ENCODE assay signal across 8 mouse cellular contexts in genomic region chr17:35164218-35164567, GRCm38 (mm10). TPM values are rescaled to one million over a fixed set of nuclear protein-coding genes. Genes with fewer than 3 reads are reported as not detected.
DNase-seq lines count a peak whose midpoint lies in the region; ATAC-seq and TF ChIP-seq lines count a peak whose summit lies in the region.

No protein-coding gene starts in this region.

- H3K36me3 ChIP-seq in heart, embryonic 14.5 days (ENCODE audit: control insufficient read depth, insufficient read depth, low read length) = peaks cover 31% of the 10 kb centered on the region
- peaks cover 29% of the 10 kb centered on the region for H3K36me3 ChIP-seq in hindbrain, postnatal 0 days (ENCODE audit: insufficient read depth, low read length)
- H3K36me3 ChIP-seq in midbrain, embryonic 12.5 days = peaks cover 30% of the 10 kb centered on the region

- peaks cover 10 to 31% of the 10 kb centered on the region in 2 experiments for H3K4me1 ChIP-seq in heart, embryonic 14.5 days (ENCODE audit: control insufficient read depth in 2 of 2, insufficient read depth in 2 of 2, low read length in 2 of 2)
- peaks cover 4% of the 10 kb centered on the region; the same call in 1 of the 2 replicates for H3K4me1 ChIP-seq in bone marrow, adult 2 months (ENCODE audit: control insufficient read depth, insufficient read depth, low read length)
- peaks cover 11% of the 10 kb centered on the region; the same call in 1 of the 2 replicates for H3K4me1 ChIP-seq in hindbrain, postnatal 0 days (ENCODE audit: insufficient read depth, low read length)
- peaks cover 30% of the 10 kb centered on the region for H3K4me1 ChIP-seq in midbrain, embryonic 12.5 days

- no peaks in the 10 kb centered on the region for H3K27me3 ChIP-seq in heart, embryonic 14.5 days (ENCODE audit: control insufficient read depth, insufficient read depth, low read length)
- no peaks in the 10 kb centered on the region for H3K27me3 ChIP-seq in hindbrain, postnatal 0 days (ENCODE audit: insufficient read depth, low read length)
- no peaks in the 10 kb centered on the region for H3K27me3 ChIP-seq in midbrain, embryonic 12.5 days

- peak overlapping the region; percentile 94 to 100 for H3K4me3 ChIP-seq in heart, embryonic 14.5 days (ENCODE audit: control insufficient read depth in 1 of 2, insufficient read depth in 1 of 2, low read depth in 1 of 2, low read length in 2 of 2)
- peak overlapping the region; percentile 73 for H3K4me3 ChIP-seq in bone marrow, adult 2 months (replicated peaks; ENCODE audit: control insufficient read depth, low read depth, low read length)
- peak overlapping the region; percentile 100 for H3K4me3 ChIP-seq in hindbrain, postnatal 0 days (ENCODE audit: low read length)
- peak overlapping the region; percentile 99 for H3K4me3 ChIP-seq in midbrain, embryonic 12.5 days

- intact Hi-C loops in heart, postnatal 10 days (cut with DNase I) = loop anchor here (5.0 kb wide), 1 partner anchor 37 kb away; the partner anchor contains the start of gene D17H6S53E

- no peak for TF ChIP-seq CTCF in bone marrow, adult 2 months (IDR thresholded peaks at IDR 0.05; ENCODE audit: control insufficient read depth, insufficient read depth, low read length)
- TF ChIP-seq CTCF in hindbrain, postnatal 0 days (IDR thresholded peaks at IDR 0.05; ENCODE audit: low read depth) = no peak

- DNase-seq in heart, postnatal 10 days = no peak
- no peak for DNase-seq in hindbrain, postnatal 0 days (ENCODE audit: low spot score)
- DNase-seq in left cerebral cortex, adult 18-20 months (ENCODE audit: low spot score in 2 of 2) = no peak
- no peak for DNase-seq in right cerebral cortex, postnatal 14 days

- ATAC-seq in heart, embryonic 14.5 days (ENCODE audit: insufficient number of reproducible peaks, insufficient read depth, low FRiP score, low read depth) = peak; percentile 0; the same call in 1 of the 2 replicates
- ATAC-seq in hindbrain, postnatal 0 days = no peak
- ATAC-seq in midbrain, embryonic 12.5 days (ENCODE audit: low FRiP score, low read depth) = no peak
- no peak for ATAC-seq in cerebellum, adult (ENCODE audit: insufficient number of reproducible peaks, low FRiP score, low TSS enrichment)

- no peak for TF ChIP-seq POLR2A in bone marrow, adult 2 months (IDR thresholded peaks at IDR 0.05; ENCODE audit: borderline replicate concordance, control insufficient read depth, low read depth, low read length)

- H3K27ac ChIP-seq in heart, embryonic 14.5 days (replicated peaks in 1 of 2; ENCODE audit: control insufficient read depth in 1 of 2, insufficient read depth in 1 of 2, low read depth in 2 of 2, low read length in 2 of 2) = peak overlapping the region; percentile 86 to 99
- peak overlapping the region; percentile 95 for H3K27ac ChIP-seq in bone marrow, adult 2 months (ENCODE audit: control insufficient read depth, insufficient read depth, low read depth, low read length, poor library complexity)
- H3K27ac ChIP-seq in hindbrain, postnatal 0 days = peak overlapping the region; percentile 99
- peak overlapping the region; percentile 97 for H3K27ac ChIP-seq in midbrain, embryonic 12.5 days (replicated peaks)

- H3K4me2 ChIP-seq in heart, embryonic 14.5 days (ENCODE audit: low read length) = peak overlapping the region; percentile 85
- H3K4me2 ChIP-seq in hindbrain, postnatal 0 days (ENCODE audit: low read depth, low read length) = peak overlapping the region; percentile 63
- peak overlapping the region; percentile 77 for H3K4me2 ChIP-seq in midbrain, embryonic 12.5 days (replicated peaks)

- peak overlapping the region; percentile 100 for H3K9ac ChIP-seq in heart, embryonic 14.5 days (ENCODE audit: low read length)
- peak overlapping the region; percentile 100 for H3K9ac ChIP-seq in hindbrain, postnatal 0 days (replicated peaks; ENCODE audit: low read length)
- peak overlapping the region; percentile 100 for H3K9ac ChIP-seq in midbrain, embryonic 12.5 days (replicated peaks)

- no peaks in the 10 kb centered on the region for H3K9me3 ChIP-seq in heart, embryonic 14.5 days (ENCODE audit: control insufficient read depth, low read length)
- H3K9me3 ChIP-seq in hindbrain, postnatal 0 days (ENCODE audit: low read length) = no peaks in the 10 kb centered on the region
- no peaks in the 10 kb centered on the region for H3K9me3 ChIP-seq in midbrain, embryonic 12.5 days

- under 1% methylated on average over 25 of the region's 28 CpGs for WGBS in heart, embryonic 14.5 days
- under 1% methylated on average over 28 of the region's 28 CpGs for WGBS in bone marrow, adult 2 months
- 0% methylated on average over 25 of the region's 28 CpGs for WGBS in hindbrain, postnatal 0 days
- 0% methylated on average over 25 of the region's 28 CpGs for WGBS in midbrain, embryonic 12.5 days

RNA-seq across cellular contexts. Expression of gene Prrc2a, which starts 0.5 kb away (rescaled TPM):
- 81.9 and 138 TPM in 2 replicates for polyA plus RNA-seq in heart, embryonic 14.5 days (2014; fragmentation: Nextera tagmentation; extraction: Ambion mirVana)
- total RNA-seq in heart, postnatal 10 days (2021) = 100 to 1,000 TPM; 195 to 211 TPM
- 208 and 214 TPM in 2 replicates for polyA plus RNA-seq in bone marrow, adult 2 months (2011; ENCODE audit: insufficient read depth, insufficient read length, low replicate concordance, missing spikeins)
- 218 and 223 TPM in 2 replicates for total RNA-seq in hindbrain, postnatal 0 days (2014; rRNA removed)
- 92.6 and 99.2 TPM in 2 replicates for polyA plus RNA-seq in hindbrain, postnatal 0 days (2015; fragmentation: Nextera tagmentation; extraction: Ambion mirVana)
- polyA plus RNA-seq in midbrain, embryonic 12.5 days (2016; fragmentation: Nextera tagmentation; extraction: Ambion mirVana) = 236 and 239 TPM in 2 replicates
- total RNA-seq in left cerebral cortex, adult 18-20 months (2021) = 100 to 1,000 TPM; 270 to 288 TPM

RNA-seq across cellular contexts. Expression of gene Aif1, which starts 11.7 kb away (rescaled TPM):
- 7.4 and 9.4 TPM in 2 replicates for polyA plus RNA-seq in heart, embryonic 14.5 days (2014; fragmentation: Nextera tagmentation; extraction: Ambion mirVana)
- 1 to 10 TPM; 2.9 to 4.6 TPM for total RNA-seq in heart, postnatal 10 days (2021)
- 48.9 and 51.7 TPM in 2 replicates for polyA plus RNA-seq in bone marrow, adult 2 months (2011; ENCODE audit: insufficient read depth, insufficient read length, low replicate concordance, missing spikeins)
- total RNA-seq in hindbrain, postnatal 0 days (2014; rRNA removed) = 0.21 and 2.4 TPM in 2 replicates
- polyA plus RNA-seq in hindbrain, postnatal 0 days (2015; fragmentation: Nextera tagmentation; extraction: Ambion mirVana) = 9.5 and 10.9 TPM in 2 replicates
- 7.7 and 8.2 TPM in 2 replicates for polyA plus RNA-seq in midbrain, embryonic 12.5 days (2016; fragmentation: Nextera tagmentation; extraction: Ambion mirVana)
- total RNA-seq in left cerebral cortex, adult 18-20 months (2021) = 10 to 100 TPM in 1 of 2 experiments, 1 to 10 TPM in 1; 8.6 to 11.6 TPM

RNA-seq across cellular contexts. Expression of gene Lst1, which starts 24.0 kb away (rescaled TPM):
- 9.5 and 11.2 TPM in 2 replicates for polyA plus RNA-seq in heart, embryonic 14.5 days (2014; fragmentation: Nextera tagmentation; extraction: Ambion mirVana)
- total RNA-seq in heart, postnatal 10 days (2021) = 1 to 10 TPM; 2.8 to 4.5 TPM
- 50.4 and 139 TPM in 2 replicates for polyA plus RNA-seq in bone marrow, adult 2 months (2011; ENCODE audit: insufficient read depth, insufficient read length, low replicate concordance, missing spikeins)
- total RNA-seq in hindbrain, postnatal 0 days (2014; rRNA removed) = 10.8 and 25.0 TPM in 2 replicates
- 8.0 and 8.7 TPM in 2 replicates for polyA plus RNA-seq in hindbrain, postnatal 0 days (2015; fragmentation: Nextera tagmentation; extraction: Ambion mirVana)
- polyA plus RNA-seq in midbrain, embryonic 12.5 days (2016; fragmentation: Nextera tagmentation; extraction: Ambion mirVana) = 4.7 and 9.9 TPM in 2 replicates
- 1 to 10 TPM; 6.0 to 6.9 TPM for total RNA-seq in left cerebral cortex, adult 18-20 months (2021)

RNA-seq across cellular contexts. Expression of gene Bag6, which starts 29.2 kb away (rescaled TPM):
- polyA plus RNA-seq in heart, embryonic 14.5 days (2014; fragmentation: Nextera tagmentation; extraction: Ambion mirVana) = 63.3 and 68.6 TPM in 2 replicates
- 100 to 1,000 TPM; 285 to 291 TPM for total RNA-seq in heart, postnatal 10 days (2021)
- 104 and 195 TPM in 2 replicates for polyA plus RNA-seq in bone marrow, adult 2 months (2011; ENCODE audit: insufficient read depth, insufficient read length, low replicate concordance, missing spikeins)
- 320 and 368 TPM in 2 replicates for total RNA-seq in hindbrain, postnatal 0 days (2014; rRNA removed)
- polyA plus RNA-seq in hindbrain, postnatal 0 days (2015; fragmentation: Nextera tagmentation; extraction: Ambion mirVana) = 50.0 and 55.8 TPM in 2 replicates
- polyA plus RNA-seq in midbrain, embryonic 12.5 days (2016; fragmentation: Nextera tagmentation; extraction: Ambion mirVana) = 84.0 and 95.3 TPM in 2 replicates
- total RNA-seq in left cerebral cortex, adult 18-20 months (2021) = 100 to 1,000 TPM; 294 to 308 TPM

RNA-seq across cellular contexts. Expression of gene Ltb, which starts 30.0 kb away (rescaled TPM):
- 0.40 and 0.61 TPM in 2 replicates for polyA plus RNA-seq in heart, embryonic 14.5 days (2014; fragmentation: Nextera tagmentation; extraction: Ambion mirVana)
- 1 to 10 TPM in 1 of 2 experiments, under 1 TPM in 1; 0.94 to 1.2 TPM for total RNA-seq in heart, postnatal 10 days (2021)
- polyA plus RNA-seq in bone marrow, adult 2 months (2011; ENCODE audit: insufficient read depth, insufficient read length, low replicate concordance, missing spikeins) = 38.6 and 66.2 TPM in 2 replicates
- total RNA-seq in hindbrain, postnatal 0 days (2014; rRNA removed) = 1.6 TPM in 1 of 2 replicates, not detected in the other
- polyA plus RNA-seq in hindbrain, postnatal 0 days (2015; fragmentation: Nextera tagmentation; extraction: Ambion mirVana) = 1.2 and 1.8 TPM in 2 replicates
- polyA plus RNA-seq in midbrain, embryonic 12.5 days (2016; fragmentation: Nextera tagmentation; extraction: Ambion mirVana) = 0.48 and 0.62 TPM in 2 replicates
- under 1 TPM; 0.79 to 0.80 TPM for total RNA-seq in left cerebral cortex, adult 18-20 months (2021)
